Mouse (Mus musculus) bone marrow macrophage, adult 2 months (primary cell): ENCODE measurements around the gene Reep6.
"Not testable (repeated sequence)": the region's sequence is repeated elsewhere in the genome, so short reads cannot be mapped to it uniquely, and the experiment has no call there.

Experiments used
- CTCF ChIP-seq: IDR thresholded peaks from 2 replicates; pipeline ENCODE4 v1.5.1; 2012; ENCODE audit warnings: low read depth, mild to moderate bottlenecking, low read length, moderate library complexity
- POLR2A ChIP-seq: IDR thresholded peaks from 2 replicates; pipeline ENCODE4 v1.6.1; 2012; ENCODE audit warnings: mild to moderate bottlenecking, low read depth, low read length, borderline replicate concordance

DNA sequence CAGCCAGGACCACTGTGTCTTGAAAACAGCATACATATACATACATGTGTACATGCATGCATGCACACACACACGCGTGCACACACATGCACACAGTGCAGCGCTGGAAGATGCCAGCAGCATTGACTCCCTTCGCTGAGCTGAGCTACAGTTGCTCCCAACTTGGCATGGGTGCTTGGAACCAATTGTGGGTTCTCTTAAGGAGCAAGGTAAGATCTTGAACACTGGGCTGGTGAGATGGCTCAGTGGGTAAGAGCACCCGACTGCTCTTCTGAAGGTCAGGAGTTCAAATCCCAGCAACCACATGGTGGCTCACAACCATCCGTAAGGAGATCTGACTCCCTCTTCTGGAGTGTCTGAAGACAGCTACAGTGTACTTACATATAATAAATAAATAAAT, 16.2 kb downstream of the Reep6 start:
- TF ChIP-seq CTCF, POLR2A: not testable (repeated sequence)
